Mouse (Mus musculus): ENCODE measurements at regions not wholly inside any gene's neighbourhood (a gene's known extent, or its start where the extent isn't known, plus 50 kb on each side); places are given as distances from the start of the nearest gene placed in this dataset.
A peak's percentile ranks its signal among the peaks of the same experiment; 100 is the strongest.

- DNase-seq (ENCODE audit: extremely low spot score in 1 of 2, low spot score in 1 of 2), result no peak
These were observed 481.0 kb downstream of the Lipi start for GRCm38 (mm10) chr16:75104894-75105293.

- DNase-seq (ENCODE audit: extremely low spot score in 1 of 2, low spot score in 1 of 2), result no peak
These were observed 492.7 kb downstream of the Lipi start for GRCm38 (mm10) chr16:75093163-75093562.

GRCm38 (mm10) chr16:75092471-75093130 lies 493.3 kb downstream of the Lipi start:
- DNase-seq (ENCODE audit: extremely low spot score in 1 of 2, low spot score in 1 of 2), result peak; percentile 8 to 21

GRCm38 (mm10) chr16:75091931-75092330 lies 493.9 kb downstream of the Lipi start:
- DNase-seq (ENCODE audit: extremely low spot score in 1 of 2, low spot score in 1 of 2), result no peak

GRCm38 (mm10) chr16:75089383-75090035 lies 496.4 kb downstream of the Lipi start:
- DNase-seq (ENCODE audit: extremely low spot score in 1 of 2, low spot score in 1 of 2), result peak; percentile 41 to 61

GRCm38 (mm10) chr16:75088701-75089100 lies 497.2 kb downstream of the Lipi start:
- DNase-seq (ENCODE audit: extremely low spot score in 1 of 2, low spot score in 1 of 2), result no peak

GRCm38 (mm10) chr16:75065281-75065680 lies 520.6 kb downstream of the Lipi start:
- no peak for DNase-seq (ENCODE audit: extremely low spot score in 1 of 2, low spot score in 1 of 2)

- no peak for DNase-seq (ENCODE audit: extremely low spot score in 1 of 2, low spot score in 1 of 2)
These were observed 532.9 kb downstream of the Lipi start for GRCm38 (mm10) chr16:75052953-75053352.

GRCm38 (mm10) chr16:75045969-75046368 lies 539.9 kb downstream of the Lipi start:
- no peak for DNase-seq (ENCODE audit: extremely low spot score in 1 of 2, low spot score in 1 of 2)
